Mouse (Mus musculus): ENCODE data around the gene Spg7. TPM values are rescaled to one million over a fixed set of nuclear protein-coding genes. Genes with fewer than 3 reads are reported as not detected.

Gene Spg7
- total and polyA plus RNA-seq, 3 experiments: 20.8 to 35.2 (median 26.1) TPM

- Histone ChIP-seq H3K4me2 (ENCODE audit: insufficient read depth, low read depth, poor library complexity, severe bottlenecking) (no peak overlapping the region), H3K27ac (ENCODE audit: insufficient read depth, low read depth) (no peak overlapping the region), H3K9me3 (replicated peaks; ENCODE audit: low read length) (no peaks in the 10 kb centered on the region), H3K4me1 (ENCODE audit: control insufficient read depth in 1 of 2, insufficient read depth in 2 of 2) (peaks cover 0 to 6% of the 10 kb centered on the region in 2 experiments; a peak in 2 of 4 replicates), H3K9ac (ENCODE audit: insufficient read depth, low read depth) (no peak overlapping the region), H3K4me3 (replicated peaks in 1 of 3; ENCODE audit: low read depth in 2 of 3, low read length in 2 of 3, poor library complexity in 1 of 3) (no peak overlapping the region), H3K79me2 (replicated peaks; ENCODE audit: control insufficient read depth, extremely low read depth, insufficient read depth, poor library complexity, severe bottlenecking) (no peaks in the 10 kb centered on the region), H3K27me3 (replicated peaks) (peaks cover 52% of the 10 kb centered on the region), H3K36me3 (replicated peaks in 1 of 2; ENCODE audit: control insufficient read depth in 1 of 2, insufficient read depth in 1 of 2, low read length in 1 of 2) (no peaks in the 10 kb centered on the region)
- DNase-seq (ENCODE audit: extremely low read depth): no peak
- no peak for TF ChIP-seq MYC (IDR thresholded peaks at IDR 0.05; ENCODE audit: low read depth, low read length)
- TF ChIP-seq MAZ (IDR thresholded peaks at IDR 0.05; ENCODE audit: low read depth, low read length): no peak
- no peak for TF ChIP-seq NELFE (IDR thresholded peaks at IDR 0.05; ENCODE audit: low read depth, low read length)
- TF ChIP-seq BHLHE40 (IDR thresholded peaks at IDR 0.05; ENCODE audit: low read depth, low read length): no peak
- TF ChIP-seq JUND (conservative IDR thresholded peaks at IDR 0.05; ENCODE audit: low read depth, low read length): no peak
- TF ChIP-seq TCF12 (IDR thresholded peaks at IDR 0.05; ENCODE audit: low read depth, low read length): no peak
- no peak for TF ChIP-seq CHD2 (IDR thresholded peaks at IDR 0.05; ENCODE audit: low read length)
- in situ Hi-C loops (cut with MboI; ENCODE audit: low pct_ligation_motif_present, low pct_unique_long_range_greater_than_20kb, low sequenced_read_pairs) (loop anchor here (5.0 kb wide), 1 partner anchor 73 kb away; the partner anchor contains the start of gene Dpep1), dilution Hi-C loops (cut with MboI; ENCODE audit: extremely low pct_ligation_motif_present, extremely low pct_unique_long_range_greater_than_20kb, low sequenced_read_pairs) (no loop called here)
Observed at GRCm38 (mm10) chr8:123113908-123114469, 51.2 kb downstream of the Spg7 start.

DNA sequence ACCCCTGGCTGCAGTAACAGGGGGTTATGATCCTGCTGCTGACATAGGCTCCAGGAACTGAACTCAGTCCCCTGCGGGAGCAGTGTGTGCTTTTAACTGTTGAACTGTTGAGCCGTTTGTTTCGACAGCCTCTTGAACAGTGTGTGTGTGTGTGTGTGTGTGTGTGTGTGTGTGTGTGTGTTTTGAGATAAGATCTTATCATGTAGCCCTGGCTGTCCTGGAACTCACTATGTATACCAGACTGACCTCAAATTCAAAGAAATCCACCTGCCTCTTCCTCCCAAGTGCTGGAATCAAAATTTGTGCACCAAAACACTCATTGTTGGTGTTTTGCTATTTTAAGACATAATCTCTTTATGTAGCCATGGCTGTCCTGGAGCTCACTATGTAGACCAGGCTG, 51.9 kb downstream of the Spg7 start:
- no peak for DNase-seq (ENCODE audit: extremely low read depth)
- H3K4me1 ChIP-seq (ENCODE audit: control insufficient read depth in 1 of 2, insufficient read depth in 2 of 2): peaks cover 0 to 6% of the 10 kb centered on the region in 2 experiments; a peak in 2 of 4 replicates
- H3K9me3 ChIP-seq (replicated peaks; ENCODE audit: low read length): no peaks in the 10 kb centered on the region
- H3K4me3 ChIP-seq (replicated peaks in 1 of 3; ENCODE audit: low read depth in 2 of 3, low read length in 2 of 3, poor library complexity in 1 of 3): no peak overlapping the region
- no peak overlapping the region for H3K27ac ChIP-seq (ENCODE audit: insufficient read depth, low read depth)
- no peaks in the 10 kb centered on the region for H3K36me3 ChIP-seq (replicated peaks in 1 of 2; ENCODE audit: control insufficient read depth in 1 of 2, insufficient read depth in 1 of 2, low read length in 1 of 2)
- no peak overlapping the region for H3K9ac ChIP-seq (ENCODE audit: insufficient read depth, low read depth)
- in situ Hi-C loops (cut with MboI; ENCODE audit: low pct_ligation_motif_present, low pct_unique_long_range_greater_than_20kb, low sequenced_read_pairs): loop anchor here (5.0 kb wide), 1 partner anchor 73 kb away; the partner anchor contains the start of gene Dpep1
- no peaks in the 10 kb centered on the region for H3K79me2 ChIP-seq (replicated peaks; ENCODE audit: control insufficient read depth, extremely low read depth, insufficient read depth, poor library complexity, severe bottlenecking)
- H3K27me3 ChIP-seq (replicated peaks): peaks cover 57% of the 10 kb centered on the region
- dilution Hi-C loops (cut with MboI; ENCODE audit: extremely low pct_ligation_motif_present, extremely low pct_unique_long_range_greater_than_20kb, low sequenced_read_pairs): no loop called here
- H3K4me2 ChIP-seq (ENCODE audit: insufficient read depth, low read depth, poor library complexity, severe bottlenecking): no peak overlapping the region
- TF ChIP-seq BHLHE40 (IDR thresholded peaks at IDR 0.05; ENCODE audit: low read depth, low read length): no peak
- no peak for TF ChIP-seq SIN3A (IDR thresholded peaks at IDR 0.05; ENCODE audit: low read length)
- no peak for TF ChIP-seq MYC (IDR thresholded peaks at IDR 0.05; ENCODE audit: low read depth, low read length)
- TF ChIP-seq ZC3H11A (IDR thresholded peaks at IDR 0.05; ENCODE audit: low read depth, low read length): no peak
- TF ChIP-seq GABPA (IDR thresholded peaks at IDR 0.05; ENCODE audit: insufficient replicate concordance, low read depth, low read length): no peak
- TF ChIP-seq ZMIZ1 (IDR thresholded peaks at IDR 0.05; ENCODE audit: low read depth, low read length): no peak
- no peak for TF ChIP-seq NELFE (IDR thresholded peaks at IDR 0.05; ENCODE audit: low read depth, low read length)
- no peak for TF ChIP-seq JUN (IDR thresholded peaks at IDR 0.05; ENCODE audit: insufficient read depth, low read depth, low read length)
- TF ChIP-seq PAX5 (IDR thresholded peaks at IDR 0.05; ENCODE audit: low read length): no peak

Data from CH12.LX (cell line).